Mouse (Mus musculus): ENCODE results near the gene Hlf.

Gene Hlf

GRCm38 (mm10) chr11:90390817-90391173 is at the start of gene Hlf:
TSS of gene Hlf (minus strand) at chr11:90390895.
- peak; percentile 41 for DNase-seq (ENCODE audit: extremely low read depth, low read depth)

- DNase-seq (ENCODE audit: extremely low read depth, low read depth) = no peak
Observed at GRCm38 (mm10) chr11:90438768-90439167, 48.1 kb upstream of the Hlf start.

- DNase-seq (ENCODE audit: extremely low read depth, low read depth) = no peak
Observed at GRCm38 (mm10) chr11:90425207-90425525, 34.5 kb upstream of the Hlf start.

- no peak for DNase-seq (ENCODE audit: extremely low read depth, low read depth)
Observed at GRCm38 (mm10) chr11:90424334-90425206, 33.9 kb upstream of the Hlf start.

GRCm38 (mm10) chr11:90423896-90424295 is 33.2 kb upstream of the Hlf start:
- DNase-seq (ENCODE audit: extremely low read depth, low read depth) = no peak

GRCm38 (mm10) chr11:90419706-90420105 is 29.0 kb upstream of the Hlf start:
- peak; percentile 50 for DNase-seq (ENCODE audit: extremely low read depth, low read depth)

GRCm38 (mm10) chr11:90417921-90418320 is 27.2 kb upstream of the Hlf start:
- peak; percentile 58 for DNase-seq (ENCODE audit: extremely low read depth, low read depth)

- no peak for DNase-seq (ENCODE audit: extremely low read depth, low read depth)
Observed at GRCm38 (mm10) chr11:90417011-90417410, 26.3 kb upstream of the Hlf start.

GRCm38 (mm10) chr11:90398850-90399249 is 8.2 kb upstream of the Hlf start:
- DNase-seq (ENCODE audit: extremely low read depth, low read depth) = peak; percentile 50

GRCm38 (mm10) chr11:90391271-90392185 is 833 bp upstream of the Hlf start:
- no peak for DNase-seq (ENCODE audit: extremely low read depth, low read depth)

- no peak for DNase-seq (ENCODE audit: extremely low read depth, low read depth)
Observed at GRCm38 (mm10) chr11:90389902-90390816, 536 bp downstream of the Hlf start.

GRCm38 (mm10) chr11:90389174-90389901 is 1.4 kb downstream of the Hlf start:
- no peak for DNase-seq (ENCODE audit: extremely low read depth, low read depth)

- DNase-seq (ENCODE audit: extremely low read depth, low read depth) = no peak
Observed at GRCm38 (mm10) chr11:90387501-90388440, 2.9 kb downstream of the Hlf start.

GRCm38 (mm10) chr11:90382005-90382611 is 8.6 kb downstream of the Hlf start:
- no peak for DNase-seq (ENCODE audit: extremely low read depth, low read depth)

- no peak for DNase-seq (ENCODE audit: extremely low read depth, low read depth)
Observed at GRCm38 (mm10) chr11:90381113-90381512, 9.6 kb downstream of the Hlf start.

GRCm38 (mm10) chr11:90380131-90380685 is 10.5 kb downstream of the Hlf start:
- no peak for DNase-seq (ENCODE audit: extremely low read depth, low read depth)

GRCm38 (mm10) chr11:90378008-90378407 is 12.7 kb downstream of the Hlf start:
- DNase-seq (ENCODE audit: extremely low read depth, low read depth) = no peak

- no peak for DNase-seq (ENCODE audit: extremely low read depth, low read depth)
Observed at GRCm38 (mm10) chr11:90376436-90376835, 14.3 kb downstream of the Hlf start.
